Mouse (Mus musculus): ENCODE measurements around the gene Bfsp2. TPM values are rescaled to one million over a fixed set of nuclear protein-coding genes. Genes with fewer than 3 reads are reported as not detected.

Gene Bfsp2
- not detected in 2 replicates for total RNA-seq (2012; rRNA removed)

DNA sequence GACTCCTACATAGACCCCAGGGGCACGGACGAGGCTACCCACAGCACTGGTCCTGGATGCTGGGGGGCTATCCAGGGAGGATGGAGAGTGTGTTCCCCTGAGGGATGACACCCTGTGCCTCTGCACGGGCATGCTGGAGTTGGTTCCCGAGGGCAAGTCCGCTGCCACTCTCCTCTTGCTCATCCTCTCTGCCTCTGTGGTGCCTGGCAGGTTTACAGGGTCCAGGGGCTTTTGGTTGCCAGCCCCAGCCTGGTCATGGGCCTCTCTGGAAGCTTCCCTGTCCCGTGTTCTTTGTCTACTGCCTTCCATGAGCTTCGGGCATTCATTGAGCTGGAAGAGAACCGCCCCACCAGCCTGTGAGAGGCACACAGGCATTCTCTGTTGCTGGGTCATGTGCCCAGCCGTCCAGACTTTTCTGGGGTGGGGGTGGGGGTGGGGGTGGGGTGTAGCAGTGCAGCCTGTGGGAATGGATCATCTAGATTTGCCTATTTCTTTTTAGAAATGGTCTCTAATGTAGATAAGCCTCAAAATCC lies at the start of gene Bfsp2:
Gene Bfsp2, minus strand, starts transcription at position 377 of the 533 bp plus-strand sequence.
- no peak within 1 kb of the TSS for H3K9ac ChIP-seq (ENCODE audit: insufficient read depth, low read depth, low read length, poor library complexity, severe bottlenecking)
- no peak for TF ChIP-seq HCFC1 (IDR thresholded peaks at IDR 0.05; ENCODE audit: borderline replicate concordance, insufficient read depth, low read length)
- no peak for TF ChIP-seq ZNF384 (IDR thresholded peaks at IDR 0.05; ENCODE audit: low read depth, low read length)
- no peak for TF ChIP-seq CHD2 (IDR thresholded peaks at IDR 0.05; ENCODE audit: low read depth, low read length)
- TF ChIP-seq MAFK (IDR thresholded peaks at IDR 0.05; ENCODE audit: insufficient read depth, low read depth, low read length), result no peak
- TF ChIP-seq ZC3H11A (IDR thresholded peaks at IDR 0.05; ENCODE audit: borderline replicate concordance, low read depth, low read length), result no peak
- H3K27ac ChIP-seq (ENCODE audit: insufficient read depth, low read depth, low read length, poor library complexity, severe bottlenecking), result no peak within 1 kb of the TSS
- H3K36me3 ChIP-seq (ENCODE audit: control insufficient read depth, insufficient read depth, low read length, poor library complexity, severe bottlenecking), result no peaks in the 10 kb centered on the region
- DNase-seq (ENCODE audit: low read depth, low spot score), result no peak
- in situ Hi-C loops (cut with MboI; ENCODE audit: low sequenced_read_pairs in 2 of 2, unreplicated experiment in 2 of 2), result loop anchor here in 1 of 2 experiments (25.0 kb wide), 1 partner anchor 282 kb away; the partner anchor contains the start of gene Tmem108
- H3K9me3 ChIP-seq (ENCODE audit: control insufficient read depth, insufficient read depth, low read depth, low read length), result no peaks in the 10 kb centered on the region
- H3K4me1 ChIP-seq (ENCODE audit: control insufficient read depth in 2 of 2, insufficient read depth in 2 of 2, low read length in 2 of 2, poor library complexity in 1 of 2), result no peaks in the 10 kb centered on the region
- no peak within 1 kb of the TSS for H3K4me3 ChIP-seq (ENCODE audit: insufficient read depth in 1 of 2, low read depth in 1 of 2, low read length in 2 of 2, poor library complexity in 1 of 2, severe bottlenecking in 1 of 2)

DNA sequence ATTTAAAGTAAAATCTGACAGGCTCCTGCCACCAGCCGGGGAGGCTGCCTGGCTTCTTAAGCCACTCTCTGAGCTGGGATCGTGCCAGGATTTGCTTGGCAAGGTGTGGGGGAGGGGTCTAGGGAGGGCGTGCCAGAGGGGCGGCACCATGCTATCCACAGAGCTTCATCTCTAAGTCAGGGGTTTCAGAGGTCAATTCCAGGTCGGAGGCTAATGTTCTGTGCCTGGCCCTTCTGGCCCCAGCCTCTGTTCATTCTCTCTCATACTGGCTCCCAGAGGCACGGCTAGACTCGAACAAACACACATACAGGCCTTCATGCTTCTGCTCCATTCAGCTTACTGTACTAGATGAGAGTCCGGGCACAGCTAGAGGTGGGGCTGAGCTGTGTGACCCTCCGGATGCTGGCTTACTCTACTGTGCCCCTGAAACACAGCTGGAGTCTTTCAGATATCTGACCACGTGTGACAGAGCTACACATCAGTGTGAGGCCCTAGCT lies 44.9 kb upstream of the Bfsp2 start:
- Histone ChIP-seq H3K27ac (ENCODE audit: insufficient read depth, low read depth, low read length, poor library complexity, severe bottlenecking) (no peak overlapping the region; the same call in 1 of the 2 replicates), H3K4me3 (ENCODE audit: insufficient read depth in 1 of 2, low read depth in 1 of 2, low read length in 2 of 2, poor library complexity in 1 of 2, severe bottlenecking in 1 of 2) (no peak overlapping the region), H3K36me3 (ENCODE audit: control insufficient read depth, insufficient read depth, low read length, poor library complexity, severe bottlenecking) (no peaks in the 10 kb centered on the region), H3K9ac (ENCODE audit: insufficient read depth, low read depth, low read length, poor library complexity, severe bottlenecking) (no peak overlapping the region), H3K4me1 (ENCODE audit: control insufficient read depth in 2 of 2, insufficient read depth in 2 of 2, low read length in 2 of 2, poor library complexity in 1 of 2) (peaks cover 6 to 14% of the 10 kb centered on the region in 2 experiments; a peak in 3 of 4 replicates), H3K9me3 (ENCODE audit: control insufficient read depth, insufficient read depth, low read depth, low read length) (no peaks in the 10 kb centered on the region)
- in situ Hi-C loops (cut with MboI; ENCODE audit: low sequenced_read_pairs in 2 of 2, unreplicated experiment in 2 of 2), result no loop called here
- TF ChIP-seq MAFK (IDR thresholded peaks at IDR 0.05; ENCODE audit: insufficient read depth, low read depth, low read length) (no peak), CHD2 (IDR thresholded peaks at IDR 0.05; ENCODE audit: low read depth, low read length) (no peak), HCFC1 (IDR thresholded peaks at IDR 0.05; ENCODE audit: borderline replicate concordance, insufficient read depth, low read length) (no peak), ZC3H11A (IDR thresholded peaks at IDR 0.05; ENCODE audit: borderline replicate concordance, low read depth, low read length) (no peak), ZNF384 (IDR thresholded peaks at IDR 0.05; ENCODE audit: low read depth, low read length) (no peak)
- DNase-seq (ENCODE audit: low read depth, low spot score), result no peak

DNA sequence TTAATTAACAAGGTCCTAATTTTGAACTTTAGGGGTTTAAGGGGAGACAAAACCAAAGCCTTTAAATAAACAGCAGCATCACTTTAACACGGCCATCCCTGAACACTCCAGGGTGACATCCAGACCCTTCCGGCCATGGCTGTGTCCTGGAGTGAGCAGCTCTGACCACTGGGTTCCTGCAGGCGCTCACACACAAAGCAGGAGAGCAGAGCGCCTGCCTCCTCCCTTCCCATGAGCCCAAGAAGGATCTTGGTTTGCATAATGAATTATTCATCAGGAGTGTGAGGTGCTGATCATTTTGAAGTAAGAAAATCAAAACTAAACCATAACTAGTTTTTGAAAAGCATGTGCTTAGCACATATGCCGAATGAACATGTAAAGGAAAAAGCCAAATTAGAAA lies 44.4 kb upstream of the Bfsp2 start:
- in situ Hi-C loops (cut with MboI; ENCODE audit: low sequenced_read_pairs in 2 of 2, unreplicated experiment in 2 of 2), result no loop called here
- TF ChIP-seq CHD2 (IDR thresholded peaks at IDR 0.05; ENCODE audit: low read depth, low read length), result no peak
- TF ChIP-seq MAFK (IDR thresholded peaks at IDR 0.05; ENCODE audit: insufficient read depth, low read depth, low read length), result no peak
- no peak for TF ChIP-seq ZC3H11A (IDR thresholded peaks at IDR 0.05; ENCODE audit: borderline replicate concordance, low read depth, low read length)
- no peak for TF ChIP-seq HCFC1 (IDR thresholded peaks at IDR 0.05; ENCODE audit: borderline replicate concordance, insufficient read depth, low read length)
- TF ChIP-seq ZNF384 (IDR thresholded peaks at IDR 0.05; ENCODE audit: low read depth, low read length), result no peak
- Histone ChIP-seq H3K27ac (ENCODE audit: insufficient read depth, low read depth, low read length, poor library complexity, severe bottlenecking) (no peak overlapping the region), H3K4me1 (ENCODE audit: control insufficient read depth in 2 of 2, insufficient read depth in 2 of 2, low read length in 2 of 2, poor library complexity in 1 of 2) (peaks cover 6 to 14% of the 10 kb centered on the region in 2 experiments; a peak in 3 of 4 replicates), H3K9me3 (ENCODE audit: control insufficient read depth, insufficient read depth, low read depth, low read length) (no peaks in the 10 kb centered on the region), H3K4me3 (ENCODE audit: insufficient read depth in 1 of 2, low read depth in 1 of 2, low read length in 2 of 2, poor library complexity in 1 of 2, severe bottlenecking in 1 of 2) (no peak overlapping the region), H3K9ac (ENCODE audit: insufficient read depth, low read depth, low read length, poor library complexity, severe bottlenecking) (no peak overlapping the region), H3K36me3 (ENCODE audit: control insufficient read depth, insufficient read depth, low read length, poor library complexity, severe bottlenecking) (no peaks in the 10 kb centered on the region)
- no peak for DNase-seq (ENCODE audit: low read depth, low spot score)

- no peak overlapping the region for H3K4me3 ChIP-seq (ENCODE audit: insufficient read depth in 1 of 2, low read depth in 1 of 2, low read length in 2 of 2, poor library complexity in 1 of 2, severe bottlenecking in 1 of 2)
- no peak overlapping the region for H3K9ac ChIP-seq (ENCODE audit: insufficient read depth, low read depth, low read length, poor library complexity, severe bottlenecking)
- no peaks in the 10 kb centered on the region for H3K9me3 ChIP-seq (ENCODE audit: control insufficient read depth, insufficient read depth, low read depth, low read length)
- in situ Hi-C loops (cut with MboI; ENCODE audit: low sequenced_read_pairs in 2 of 2, unreplicated experiment in 2 of 2), result no loop called here
- TF ChIP-seq CHD2 (IDR thresholded peaks at IDR 0.05; ENCODE audit: low read depth, low read length), result no peak
- TF ChIP-seq ZNF384 (IDR thresholded peaks at IDR 0.05; ENCODE audit: low read depth, low read length), result no peak
- no peak for TF ChIP-seq HCFC1 (IDR thresholded peaks at IDR 0.05; ENCODE audit: borderline replicate concordance, insufficient read depth, low read length)
- no peak for TF ChIP-seq MAFK (IDR thresholded peaks at IDR 0.05; ENCODE audit: insufficient read depth, low read depth, low read length)
- no peak for TF ChIP-seq ZC3H11A (IDR thresholded peaks at IDR 0.05; ENCODE audit: borderline replicate concordance, low read depth, low read length)
- no peak for DNase-seq (ENCODE audit: low read depth, low spot score)
- H3K36me3 ChIP-seq (ENCODE audit: control insufficient read depth, insufficient read depth, low read length, poor library complexity, severe bottlenecking), result no peaks in the 10 kb centered on the region
- peaks cover 6 to 14% of the 10 kb centered on the region in 2 experiments; a peak in 3 of 4 replicates for H3K4me1 ChIP-seq (ENCODE audit: control insufficient read depth in 2 of 2, insufficient read depth in 2 of 2, low read length in 2 of 2, poor library complexity in 1 of 2)
- no peak overlapping the region for H3K27ac ChIP-seq (ENCODE audit: insufficient read depth, low read depth, low read length, poor library complexity, severe bottlenecking)
These were observed 43.7 kb upstream of the Bfsp2 start for GRCm38 (mm10) chr9:103523742-103524403.

All from ES-E14 (cell line).